Mouse (Mus musculus): ENCODE results near the gene Serpine2. TPM values are rescaled to one million over a fixed set of nuclear protein-coding genes. Genes with fewer than 3 reads are reported as not detected.
A peak's percentile ranks its signal among the peaks of the same experiment; 100 is the strongest.

Serpine2 gene
- polyA plus RNA-seq, 1 experiment from 2014 or later = 6.7 TPM

DNA sequence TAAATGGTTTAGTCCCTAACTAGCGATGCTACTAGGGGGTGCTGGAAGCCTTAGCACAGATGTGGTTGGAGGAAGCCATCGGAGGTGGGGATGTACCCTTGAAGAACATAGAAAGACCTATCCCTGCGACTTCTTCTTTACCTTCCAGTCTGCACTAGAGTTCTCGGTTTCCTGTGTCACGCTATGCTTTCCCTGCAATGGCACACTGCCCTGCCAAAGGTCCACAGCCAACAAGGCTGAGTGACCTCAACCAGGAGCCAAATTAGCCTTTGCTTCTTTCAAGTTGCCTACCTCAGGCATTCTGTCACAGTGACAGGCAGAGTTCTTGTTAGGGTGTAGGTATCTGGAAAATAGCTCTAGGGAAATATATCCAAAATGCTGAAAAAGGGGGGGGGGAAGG is 104.6 kb downstream of the Serpine2 start:
- 65% methylated on average over 5 of the region's 5 CpGs for WGBS (ENCODE audit: insufficient replicate concordance)
- no peak overlapping the region for H3K4me3 ChIP-seq (replicated peaks)
- no peak for ATAC-seq (ENCODE audit: insufficient read depth)
- H3K27ac ChIP-seq (replicated peaks) = no peak overlapping the region
- no peaks in the 10 kb centered on the region for H3K27me3 ChIP-seq
- no peak overlapping the region for H3K9ac ChIP-seq
- H3K4me2 ChIP-seq = no peak overlapping the region
- H3K9me3 ChIP-seq (replicated peaks) = no peaks in the 10 kb centered on the region
- H3K36me3 ChIP-seq (replicated peaks) = no peaks in the 10 kb centered on the region
- H3K4me1 ChIP-seq (replicated peaks) = peaks cover 35% of the 10 kb centered on the region

DNA sequence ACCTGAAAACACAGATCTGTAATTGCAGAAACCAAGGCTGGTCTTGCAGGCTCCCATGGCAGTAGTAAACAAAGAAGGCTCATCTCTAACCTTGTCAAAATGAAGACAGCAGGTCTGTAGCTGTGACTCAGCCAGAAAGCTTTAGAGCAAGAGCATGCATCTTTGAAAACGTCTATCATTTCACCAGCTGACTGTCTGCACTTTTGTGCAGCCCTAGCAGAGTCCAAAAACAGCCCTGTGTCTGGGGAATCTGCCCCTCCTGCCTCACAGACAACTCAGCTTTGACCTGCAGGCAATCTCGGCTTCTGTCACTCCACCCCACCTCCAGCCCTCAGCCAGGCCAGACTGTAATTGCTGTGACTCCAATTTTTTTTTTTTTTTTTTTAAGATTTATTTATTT is 105.6 kb downstream of the Serpine2 start:
- peaks cover 31% of the 10 kb centered on the region for H3K4me1 ChIP-seq (replicated peaks)
- no peak for ATAC-seq (ENCODE audit: insufficient read depth)
- no peaks in the 10 kb centered on the region for H3K36me3 ChIP-seq (replicated peaks)
- no peak overlapping the region for H3K4me3 ChIP-seq (replicated peaks)
- no peaks in the 10 kb centered on the region for H3K27me3 ChIP-seq
- WGBS (ENCODE audit: insufficient replicate concordance) = 38% methylated on average over 2 of the region's 2 CpGs
- H3K9ac ChIP-seq = no peak overlapping the region
- no peaks in the 10 kb centered on the region for H3K9me3 ChIP-seq (replicated peaks)
- no peak overlapping the region for H3K4me2 ChIP-seq
- no peak overlapping the region for H3K27ac ChIP-seq (replicated peaks)

DNA sequence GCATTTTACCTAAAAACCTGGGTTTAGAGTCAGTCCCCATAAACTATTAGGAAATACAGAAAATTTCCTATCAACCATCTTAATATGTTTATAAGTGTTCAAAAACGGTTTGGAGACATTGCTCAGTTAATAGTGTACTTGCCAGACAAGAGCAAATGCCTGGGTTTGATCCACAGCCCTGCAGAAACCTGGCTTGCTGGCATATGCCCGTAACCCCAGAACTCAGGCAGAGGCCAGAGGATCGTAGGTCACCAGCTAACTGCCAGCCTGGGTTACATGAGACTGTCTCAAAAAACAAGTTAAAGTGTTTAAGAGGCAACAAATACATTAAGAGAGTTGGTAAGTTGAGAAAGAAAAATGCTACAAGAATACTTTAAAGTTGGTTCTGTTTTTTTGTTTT is 106.0 kb downstream of the Serpine2 start:
- H3K27ac ChIP-seq (replicated peaks) = no peak overlapping the region
- H3K4me1 ChIP-seq (replicated peaks) = peaks cover 29% of the 10 kb centered on the region
- H3K9ac ChIP-seq = no peak overlapping the region
- 66% methylated on average over 3 of the region's 3 CpGs for WGBS (ENCODE audit: insufficient replicate concordance)
- H3K4me3 ChIP-seq (replicated peaks) = no peak overlapping the region
- ATAC-seq (ENCODE audit: insufficient read depth) = no peak
- H3K27me3 ChIP-seq = no peaks in the 10 kb centered on the region
- H3K4me2 ChIP-seq = no peak overlapping the region
- H3K36me3 ChIP-seq (replicated peaks) = no peaks in the 10 kb centered on the region
- H3K9me3 ChIP-seq (replicated peaks) = no peaks in the 10 kb centered on the region

DNA sequence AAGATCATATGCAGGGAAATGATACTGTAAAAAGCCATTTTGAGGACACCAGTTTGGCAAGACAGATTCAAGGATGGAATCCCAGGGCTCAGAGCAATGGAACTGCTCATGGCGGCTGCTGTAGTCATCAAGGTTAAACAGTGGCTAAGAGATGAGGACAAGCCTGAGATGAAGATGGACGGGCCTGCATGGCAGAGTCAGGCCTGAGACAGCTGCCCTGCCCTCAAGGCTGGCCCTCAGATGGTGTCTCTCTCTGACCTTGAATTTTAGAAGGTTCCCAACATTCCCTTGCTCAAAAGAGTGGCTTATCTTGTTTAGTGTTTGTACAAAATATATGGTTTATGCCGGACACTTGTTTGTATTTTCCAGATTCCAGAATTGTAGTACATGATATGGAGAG is 107.5 kb downstream of the Serpine2 start:
- no peak overlapping the region for H3K4me3 ChIP-seq (replicated peaks)
- H3K4me1 ChIP-seq (replicated peaks) = peaks cover 24% of the 10 kb centered on the region
- H3K27me3 ChIP-seq = no peaks in the 10 kb centered on the region
- no peak for ATAC-seq (ENCODE audit: insufficient read depth)
- no peak overlapping the region for H3K27ac ChIP-seq (replicated peaks)
- H3K9ac ChIP-seq = no peak overlapping the region
- H3K36me3 ChIP-seq (replicated peaks) = no peaks in the 10 kb centered on the region
- 63% methylated on average over 3 of the region's 3 CpGs for WGBS (ENCODE audit: insufficient replicate concordance)
- H3K4me2 ChIP-seq = no peak overlapping the region
- no peaks in the 10 kb centered on the region for H3K9me3 ChIP-seq (replicated peaks)

DNA sequence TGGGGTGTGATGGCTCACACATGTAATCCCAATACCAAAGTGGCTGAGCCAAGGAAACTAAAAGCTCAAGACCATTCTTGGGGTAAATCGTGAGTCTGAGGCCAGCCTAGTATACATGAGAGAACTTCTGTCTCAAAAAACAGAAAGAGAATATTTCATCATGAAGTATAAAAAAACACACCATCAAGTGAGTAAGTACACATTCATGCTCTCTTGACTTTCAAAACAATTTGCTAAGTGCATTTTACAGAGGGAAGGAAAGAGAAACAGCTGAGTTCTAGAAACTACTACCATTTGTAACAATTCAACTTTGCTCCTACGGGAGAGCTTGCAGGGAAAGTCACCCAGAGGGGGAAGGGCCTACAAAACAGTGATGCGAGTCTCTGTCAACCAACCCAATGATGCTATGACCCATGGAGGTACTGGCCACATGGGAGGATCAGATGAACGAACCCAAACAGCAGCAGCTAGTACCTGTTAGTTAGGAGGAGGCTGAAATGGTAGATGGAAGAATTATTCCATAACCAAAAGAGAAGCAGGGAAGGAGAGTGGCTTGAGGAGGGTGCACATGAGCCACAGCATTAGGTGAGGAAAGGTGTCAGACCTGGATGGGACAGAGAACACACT is 108.2 kb downstream of the Serpine2 start:
- ATAC-seq (ENCODE audit: insufficient read depth) = no peak
- H3K36me3 ChIP-seq (replicated peaks) = no peaks in the 10 kb centered on the region
- no peaks in the 10 kb centered on the region for H3K27me3 ChIP-seq
- H3K9ac ChIP-seq = no peak overlapping the region
- H3K9me3 ChIP-seq (replicated peaks) = no peaks in the 10 kb centered on the region
- peaks cover 24% of the 10 kb centered on the region for H3K4me1 ChIP-seq (replicated peaks)
- WGBS (ENCODE audit: insufficient replicate concordance) = 51% methylated on average over 4 of the region's 4 CpGs
- no peak overlapping the region for H3K27ac ChIP-seq (replicated peaks)
- H3K4me3 ChIP-seq (replicated peaks) = no peak overlapping the region
- H3K4me2 ChIP-seq = no peak overlapping the region

DNA sequence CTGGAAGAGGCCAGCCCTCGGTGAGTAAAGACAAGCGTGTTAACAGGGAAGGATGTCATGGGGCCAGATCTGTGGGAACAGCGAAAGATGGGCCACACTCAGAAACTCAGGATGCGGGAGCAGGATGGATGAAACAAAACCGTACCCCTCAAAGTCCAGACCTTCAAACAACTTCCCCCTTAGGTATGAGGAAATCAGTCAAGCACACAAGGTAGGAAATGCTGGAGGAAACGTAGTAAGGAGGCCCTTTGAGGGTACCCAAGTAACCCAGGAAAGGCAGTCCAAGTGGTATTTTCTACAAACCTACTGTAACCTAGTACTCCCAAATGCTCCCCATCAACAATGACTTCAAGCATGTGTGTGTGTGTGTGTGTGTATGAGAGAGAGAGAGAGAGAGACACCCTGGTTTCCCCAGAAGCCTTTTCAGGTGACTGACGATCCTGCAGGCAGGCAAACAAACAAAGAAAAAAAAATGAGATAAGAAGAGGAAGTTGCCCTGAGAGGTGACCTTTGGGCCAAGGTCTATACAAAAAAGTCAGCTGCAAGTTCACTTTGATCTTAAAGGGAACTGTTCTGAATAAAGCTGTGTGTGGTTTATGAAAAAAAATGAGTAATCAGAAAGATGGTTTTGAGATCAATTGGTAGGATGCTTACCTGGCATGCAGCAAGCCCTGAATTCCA is 108.8 kb downstream of the Serpine2 start:
- Histone ChIP-seq H3K27ac (replicated peaks) (no peak overlapping the region), H3K4me3 (replicated peaks) (no peak overlapping the region), H3K36me3 (replicated peaks) (no peaks in the 10 kb centered on the region), H3K9ac (no peak overlapping the region), H3K4me1 (replicated peaks) (peaks cover 22% of the 10 kb centered on the region), H3K9me3 (replicated peaks) (no peaks in the 10 kb centered on the region), H3K27me3 (no peaks in the 10 kb centered on the region), H3K4me2 (no peak overlapping the region)
- 37% methylated on average over 7 of the region's 7 CpGs for WGBS (ENCODE audit: insufficient replicate concordance)
- 0 out of 2 replicates have a peak, but pooled peaks have one; percentile 42 for ATAC-seq (ENCODE audit: insufficient read depth)

DNA sequence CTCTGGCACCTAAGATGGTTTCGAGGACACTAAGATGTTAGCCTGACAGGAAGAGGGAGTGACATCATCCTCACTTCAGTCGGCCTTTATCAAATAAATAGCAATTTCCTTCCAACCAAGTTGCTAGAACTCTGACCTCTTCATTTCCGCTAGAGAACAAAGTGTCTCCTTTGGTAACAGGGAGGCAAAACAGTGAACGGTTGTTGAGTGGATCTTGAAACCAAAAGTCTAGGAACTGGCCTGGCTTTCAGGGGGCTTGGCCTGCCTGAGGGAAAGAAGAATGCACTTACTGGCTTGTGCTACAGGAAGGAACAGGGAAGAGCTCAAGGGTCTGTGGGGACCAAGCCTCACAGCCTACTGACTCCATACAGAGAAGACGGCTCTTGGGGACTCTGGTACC is 109.8 kb downstream of the Serpine2 start:
- H3K9ac ChIP-seq = no peak overlapping the region
- no peak for ATAC-seq (ENCODE audit: insufficient read depth)
- no peaks in the 10 kb centered on the region for H3K9me3 ChIP-seq (replicated peaks)
- 0 out of 2 replicates have a peak overlapping the region, but pooled peaks have one; percentile 24 for H3K27ac ChIP-seq (replicated peaks)
- no peaks in the 10 kb centered on the region for H3K36me3 ChIP-seq (replicated peaks)
- no peaks in the 10 kb centered on the region for H3K27me3 ChIP-seq
- WGBS (ENCODE audit: insufficient replicate concordance) = 31% methylated on average over 5 of the region's 5 CpGs
- H3K4me1 ChIP-seq (replicated peaks) = peaks cover 21% of the 10 kb centered on the region
- H3K4me3 ChIP-seq (replicated peaks) = no peak overlapping the region
- no peak overlapping the region for H3K4me2 ChIP-seq

DNA sequence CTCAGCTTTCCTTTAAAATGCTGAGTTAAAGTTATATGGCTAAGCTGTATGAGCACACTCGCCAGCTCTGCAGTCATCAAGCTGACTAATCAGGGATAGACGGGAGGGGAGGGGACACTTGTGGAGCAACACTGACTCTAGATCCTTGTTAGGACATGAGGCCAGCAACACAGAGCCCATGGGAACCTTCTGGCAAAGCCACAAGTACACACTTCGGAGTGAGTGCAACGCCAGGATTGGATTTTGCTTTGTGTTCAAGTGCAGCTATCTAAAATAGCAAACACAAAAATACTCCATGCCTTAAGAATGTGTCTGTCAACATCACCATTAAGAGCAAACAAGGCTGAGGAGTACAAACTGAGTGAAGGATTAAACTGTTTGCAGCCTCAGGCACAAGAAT is 114.9 kb downstream of the Serpine2 start:
- no peaks in the 10 kb centered on the region for H3K36me3 ChIP-seq (replicated peaks)
- ATAC-seq (ENCODE audit: insufficient read depth) = no peak
- no peak overlapping the region for H3K4me2 ChIP-seq
- H3K9me3 ChIP-seq (replicated peaks) = no peaks in the 10 kb centered on the region
- 63% methylated on average over 4 of the region's 4 CpGs for WGBS (ENCODE audit: insufficient replicate concordance)
- H3K27ac ChIP-seq (replicated peaks) = no peak overlapping the region
- H3K27me3 ChIP-seq = no peaks in the 10 kb centered on the region
- no peak overlapping the region for H3K4me3 ChIP-seq (replicated peaks)
- peaks cover 2% of the 10 kb centered on the region; the same call in 1 of the 2 replicates for H3K4me1 ChIP-seq (replicated peaks)
- no peak overlapping the region for H3K9ac ChIP-seq

Other genes starting within 250 kb of the Serpine2 start
- 0.09 and 0.24 TPM in 2 replicates for gene Ap1s3, start 189.2 kb downstream of the Serpine2 start, polyA plus RNA-seq (2015; fragmentation: Nextera tagmentation; extraction: Ambion mirVana)
- gene Mrpl44, start 85.2 kb downstream of the Serpine2 start, polyA plus RNA-seq (2015; fragmentation: Nextera tagmentation; extraction: Ambion mirVana) = 21.8 and 22.9 TPM in 2 replicates
- 14.0 TPM in 2 replicates for gene Wdfy1, start 85.0 kb downstream of the Serpine2 start, polyA plus RNA-seq (2015; fragmentation: Nextera tagmentation; extraction: Ambion mirVana)